Mouse (Mus musculus) left cerebral cortex, postnatal 14 days (tissue): ENCODE measurements around the gene Smim1. TPM values are rescaled to one million over a fixed set of nuclear protein-coding genes. Genes with fewer than 3 reads are reported as not detected.

Experiments used
- DNase-seq, 2 experiments: peaks; one replicate each; pipeline ENCODE4 v3.0.0; 2021 to 2022; ENCODE audit warnings: low spot score in 2 of 2, mixed read lengths in 1 of 2
- intact Hi-C: fragments of 180-260 bp; cut with DNase I; formaldehyde crosslinking; loops from one replicate; pipeline ENCODE4 v1.15.1; 2025
- total RNA-seq, 2 experiments: library from RNA; stranded (reverse); gene quantifications; 2 replicates each; pipeline ENCODE4 v1.2.3; 2021

The Smim1 gene
- total RNA-seq, 2 experiments from 2014 or later, result 4.5 to 4.9 TPM

DNA sequence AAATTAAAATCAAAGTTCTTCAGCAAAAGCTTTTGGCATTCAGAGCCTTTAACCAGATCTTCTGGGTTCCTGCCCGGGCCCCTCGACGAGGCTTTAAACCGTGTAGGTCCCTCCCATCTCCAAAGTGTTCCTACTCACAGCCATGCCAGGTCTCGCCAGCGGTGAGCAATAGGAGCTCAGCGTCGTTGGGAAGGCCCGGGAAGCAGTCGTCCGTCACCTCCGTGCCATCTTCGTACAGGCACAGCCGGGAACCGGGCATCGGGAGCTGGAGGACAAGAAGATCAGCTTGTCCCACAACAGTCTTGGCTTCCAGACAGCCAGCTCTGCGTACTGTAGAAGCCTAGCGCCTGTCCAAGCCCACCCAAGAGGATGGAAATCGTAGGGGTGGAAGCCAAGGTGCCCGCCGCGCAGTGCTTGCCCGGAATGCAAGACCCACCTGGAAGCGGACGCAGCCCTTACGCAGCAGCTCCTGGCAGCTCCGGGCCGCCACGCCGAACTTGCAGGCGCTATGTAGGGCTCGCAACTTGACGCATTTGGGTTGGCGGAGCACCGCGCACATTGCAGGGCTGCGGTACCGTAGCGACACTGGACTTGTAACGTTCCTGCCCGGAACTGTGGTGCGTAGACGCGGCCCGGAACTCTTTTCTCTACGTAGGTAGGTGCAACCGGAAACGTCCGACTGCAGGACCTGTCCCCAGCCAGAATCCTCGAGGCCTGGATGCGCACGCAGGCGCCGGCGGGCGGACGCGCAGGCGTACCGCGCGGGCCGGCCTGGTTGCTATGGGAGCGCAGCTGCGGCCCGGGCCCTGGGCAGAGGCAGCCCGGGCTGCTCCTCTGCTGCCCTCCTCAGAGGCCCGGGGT lies 51.4 kb downstream of the Smim1 start, which contains the start of the genes Dffb and Cep104:
Gene Dffb (minus strand): TSS at position 696 of the 861 bp plus-strand sequence.
Gene Cep104 (plus strand): TSS at position 764 of the 861 bp plus-strand sequence.
- DNase-seq, result peak; percentile 97 to 98
- intact Hi-C loops, result loop anchor here (1.0 kb wide), 1 partner anchor 37 kb away; the partner anchor contains the start of gene Lrrc47

Other genes with a start within 250 kb of the Smim1 start
- 10 to 100 TPM; 22.1 to 23.2 TPM for gene A430005L14Rik, start 69.0 kb downstream of the Smim1 start, total RNA-seq
- 10 to 100 TPM; 12.6 to 13.3 TPM for gene Dffb, start 51.1 kb downstream of the Smim1 start, total RNA-seq
- 10 to 100 TPM; 27.3 to 28.8 TPM for gene Cep104, start 51.0 kb downstream of the Smim1 start, total RNA-seq
- 10 to 100 TPM; 48.9 to 49.8 TPM for gene Lrrc47, start 14.5 kb downstream of the Smim1 start, total RNA-seq
- gene Ccdc27, start 16.4 kb upstream of the Smim1 start, total RNA-seq, result under 1 TPM; 0.26 to 0.32 TPM
- under 1 TPM; 0.48 to 0.95 TPM for gene Trp73, start 114.0 kb upstream of the Smim1 start, total RNA-seq
- gene Wrap73, start 116.1 kb upstream of the Smim1 start, total RNA-seq, result 10 to 100 TPM; 28.1 to 28.7 TPM
- gene Tprgl, start 134.4 kb upstream of the Smim1 start, total RNA-seq, result 100 to 1,000 TPM; 144 to 149 TPM
- 10 to 100 TPM in 1 of 2 experiments, 1 to 10 TPM in 1; 8.4 to 11.2 TPM for gene Megf6, start 144.5 kb upstream of the Smim1 start, total RNA-seq